18 mouse cellular contexts compared by ENCODE assay signal in genomic region chr12:70940806-70941205, GRCm38 (mm10). TPM values are rescaled to one million over a fixed set of nuclear protein-coding genes. Genes with fewer than 3 reads are reported as not detected.
A peak's percentile ranks its signal among the peaks of the same experiment; 100 is the strongest.
DNase-seq lines count a peak whose midpoint lies in the region; ATAC-seq lines count a peak whose summit lies in the region.
"Had no signal": no experiment of that assay in that cellular context is flagged by ENCODE, and none has a peak within 500 bp of the region (broad histone marks: within the 10 kb centered on the region; RNA-seq: fewer than 3 reads in every experiment).

No protein-coding gene starts in this region.

- ATAC-seq in megakaryocyte-erythroid progenitor cell, adult 5-6 weeks (replicated peaks; ENCODE audit: low FRiP score, low TSS enrichment, poor library complexity, severe bottlenecking): no peak
- ATAC-seq: hindbrain, postnatal 0 days; liver, embryonic 12.5 days; Patski had no signal

- peak; percentile 5 to 14 for DNase-seq in spleen, adult 18-20 months
- DNase-seq in spleen, postnatal 4 days (ENCODE audit: low spot score in 2 of 2): no peak
- DNase-seq in induced T-regulatory cell, adult 2 months (ENCODE audit: low read depth): peak; percentile 35
- DNase-seq in thymus, postnatal 0 days (ENCODE audit: low spot score): peak; percentile 77
- DNase-seq in adrenal gland, postnatal 10 days: no peak
- DNase-seq in frontal cortex, postnatal 36 days (ENCODE audit: low spot score in 2 of 2): no peak
- DNase-seq: adrenal gland, adult 8-10 months; cerebellum, adult 18-20 months; cerebellum, postnatal 14 days; gastrocnemius, adult 2 months; kidney, adult 11 months; kidney, postnatal 4 days; lung, adult 18-20 months; lung, postnatal 10 days had no signal

RNA-seq across cellular contexts. Expression of gene Actr10, which starts 3.1 kb away (rescaled TPM):
- polyA plus RNA-seq in thymus, postnatal 0 days (2015; fragmentation: Nextera tagmentation; extraction: Ambion mirVana): 328 and 338 TPM in 2 replicates
- total RNA-seq in adrenal gland, postnatal 10 days (2021): 100 to 1,000 TPM; 178 to 189 TPM
- 52.7 and 85.1 TPM in 2 replicates for total RNA-seq in megakaryocyte-erythroid progenitor cell, adult 5-6 weeks (2014; fragmentation: Nextera tagmentation)
- total RNA-seq in megakaryocyte-erythroid progenitor cell, adult 5-6 weeks (2017): 54.8 and 65.0 TPM in 2 replicates

RNA-seq across cellular contexts. Expression of gene Psma3, which starts 33.6 kb away (rescaled TPM):
- polyA plus RNA-seq in thymus, postnatal 0 days (2015; fragmentation: Nextera tagmentation; extraction: Ambion mirVana): 653 and 686 TPM in 2 replicates
- 100 to 1,000 TPM; 337 to 352 TPM for total RNA-seq in adrenal gland, postnatal 10 days (2021)
- total RNA-seq in megakaryocyte-erythroid progenitor cell, adult 5-6 weeks (2014; fragmentation: Nextera tagmentation): 335 and 399 TPM in 2 replicates
- 428 and 450 TPM in 2 replicates for total RNA-seq in megakaryocyte-erythroid progenitor cell, adult 5-6 weeks (2017)

Comparison
In these comparisons a context has a peak if more than half of its experiments do, and no peak if none do; other contexts are left out.
1. DNase-seq: peak in spleen, adult 18-20 months (2 of 2), induced T-regulatory cell, adult 2 months (single experiment) and thymus, postnatal 0 days (single experiment); none in spleen, postnatal 4 days (0 of 2), adrenal gland, postnatal 10 days (single experiment) and frontal cortex, postnatal 36 days (0 of 2).